Mouse (Mus musculus): ENCODE measurements around the gene Rac1. TPM values are rescaled to one million over a fixed set of nuclear protein-coding genes. Genes with fewer than 3 reads are reported as not detected.
"Not testable (repeated sequence)": the region's sequence is repeated elsewhere in the genome, so short reads cannot be mapped to it uniquely, and the experiment has no call there.

Rac1 gene
- polyA plus RNA-seq, 1 experiment: 400 TPM

GRCm38 (mm10) chr5:143558731-143559130 is 30.9 kb upstream of the Rac1 start:
- TF ChIP-seq POLR2A (IDR thresholded peaks at IDR 0.05; ENCODE audit: borderline replicate concordance, extremely low read depth, low read depth, low read length) (no peak), CTCF (IDR thresholded peaks at IDR 0.05; ENCODE audit: insufficient read depth, low read length) (no peak)
- no peak for DNase-seq
- no peak overlapping the region for H3K4me3 ChIP-seq (replicated peaks; ENCODE audit: extremely low read depth, low read depth, low read length)
- no peaks in the 10 kb centered on the region for H3K4me1 ChIP-seq (ENCODE audit: control insufficient read depth, insufficient read depth, low read length)
- 71% methylated on average over 3 of the region's 3 CpGs for WGBS

GRCm38 (mm10) chr5:143555233-143555632 is 27.4 kb upstream of the Rac1 start:
- Histone ChIP-seq H3K4me3 (replicated peaks; ENCODE audit: extremely low read depth, low read depth, low read length) (no peak overlapping the region), H3K4me1 (ENCODE audit: control insufficient read depth, insufficient read depth, low read length) (no peaks in the 10 kb centered on the region)
- DNase-seq: no peak
- 87% methylated on average over 6 of the region's 6 CpGs for WGBS
- TF ChIP-seq POLR2A (IDR thresholded peaks at IDR 0.05; ENCODE audit: borderline replicate concordance, extremely low read depth, low read depth, low read length) (no peak), CTCF (IDR thresholded peaks at IDR 0.05; ENCODE audit: insufficient read depth, low read length) (no peak)

- 75% methylated on average over 6 of the region's 6 CpGs for WGBS
- no peak overlapping the region for H3K4me3 ChIP-seq (replicated peaks; ENCODE audit: extremely low read depth, low read depth, low read length)
- no peak for DNase-seq
- H3K4me1 ChIP-seq (ENCODE audit: control insufficient read depth, insufficient read depth, low read length): peaks cover 7% of the 10 kb centered on the region
- TF ChIP-seq POLR2A (IDR thresholded peaks at IDR 0.05; ENCODE audit: borderline replicate concordance, extremely low read depth, low read depth, low read length) (no peak), CTCF (IDR thresholded peaks at IDR 0.05; ENCODE audit: insufficient read depth, low read length) (no peak)
Measured at GRCm38 (mm10) chr5:143552911-143553310, 25.1 kb upstream of the Rac1 start.

- not testable (repeated sequence) for DNase-seq; H3K4me1 ChIP-seq (ENCODE audit: control insufficient read depth, insufficient read depth, low read length)
- WGBS: under 1% methylated on average over 23 of the region's 28 CpGs
- peak overlapping the region; percentile 58 for H3K4me3 ChIP-seq (replicated peaks; ENCODE audit: extremely low read depth, low read depth, low read length)
Measured at GRCm38 (mm10) chr5:143548922-143549321, 21.1 kb upstream of the Rac1 start.

- peak; percentile 93 for DNase-seq
- TF ChIP-seq CTCF (IDR thresholded peaks at IDR 0.05; ENCODE audit: insufficient read depth, low read length): peak; percentile 84
- peak; percentile 54; the same call in 1 of the 2 replicates for TF ChIP-seq POLR2A (IDR thresholded peaks at IDR 0.05; ENCODE audit: borderline replicate concordance, extremely low read depth, low read depth, low read length)
- peaks cover 9% of the 10 kb centered on the region for H3K4me1 ChIP-seq (ENCODE audit: control insufficient read depth, insufficient read depth, low read length)
- 0% methylated on average over 37 of the region's 37 CpGs for WGBS
- H3K4me3 ChIP-seq (replicated peaks; ENCODE audit: extremely low read depth, low read depth, low read length): peak overlapping the region; percentile 58
Measured at GRCm38 (mm10) chr5:143548401-143548846, 20.6 kb upstream of the Rac1 start.

GRCm38 (mm10) chr5:143547866-143548265 is 20.0 kb upstream of the Rac1 start:
- no peak for DNase-seq
- WGBS: 47% methylated on average over 10 of the region's 10 CpGs
- peaks cover 9% of the 10 kb centered on the region for H3K4me1 ChIP-seq (ENCODE audit: control insufficient read depth, insufficient read depth, low read length)
- no peak overlapping the region for H3K4me3 ChIP-seq (replicated peaks; ENCODE audit: extremely low read depth, low read depth, low read length)
- TF ChIP-seq CTCF (IDR thresholded peaks at IDR 0.05; ENCODE audit: insufficient read depth, low read length) (no peak), POLR2A (IDR thresholded peaks at IDR 0.05; ENCODE audit: borderline replicate concordance, extremely low read depth, low read depth, low read length) (no peak)

- no peak for TF ChIP-seq POLR2A (IDR thresholded peaks at IDR 0.05; ENCODE audit: borderline replicate concordance, extremely low read depth, low read depth, low read length)
- peak; percentile 100 for TF ChIP-seq CTCF (IDR thresholded peaks at IDR 0.05; ENCODE audit: insufficient read depth, low read length)
- peak; percentile 82 for DNase-seq
- 5% methylated on average over 11 of the region's 11 CpGs for WGBS
- Histone ChIP-seq H3K4me3 (replicated peaks; ENCODE audit: extremely low read depth, low read depth, low read length) (no peak overlapping the region), H3K4me1 (ENCODE audit: control insufficient read depth, insufficient read depth, low read length) (peaks cover 9% of the 10 kb centered on the region)
Measured at GRCm38 (mm10) chr5:143547384-143547783, 19.5 kb upstream of the Rac1 start.

- H3K4me3 ChIP-seq (replicated peaks; ENCODE audit: extremely low read depth, low read depth, low read length): no peak overlapping the region
- no peaks in the 10 kb centered on the region for H3K4me1 ChIP-seq (ENCODE audit: control insufficient read depth, insufficient read depth, low read length)
- WGBS: 80% methylated on average over 8 of the region's 8 CpGs
- no peak for DNase-seq
- TF ChIP-seq POLR2A (IDR thresholded peaks at IDR 0.05; ENCODE audit: borderline replicate concordance, extremely low read depth, low read depth, low read length) (no peak), CTCF (IDR thresholded peaks at IDR 0.05; ENCODE audit: insufficient read depth, low read length) (no peak)
Measured at GRCm38 (mm10) chr5:143539111-143539510, 11.3 kb upstream of the Rac1 start.

- Histone ChIP-seq H3K4me3 (replicated peaks; ENCODE audit: extremely low read depth, low read depth, low read length) (no peak overlapping the region), H3K4me1 (ENCODE audit: control insufficient read depth, insufficient read depth, low read length) (no peaks in the 10 kb centered on the region)
- TF ChIP-seq CTCF (IDR thresholded peaks at IDR 0.05; ENCODE audit: insufficient read depth, low read length) (no peak), POLR2A (IDR thresholded peaks at IDR 0.05; ENCODE audit: borderline replicate concordance, extremely low read depth, low read depth, low read length) (no peak)
- WGBS: 15% methylated on average over 2 of the region's 2 CpGs
- DNase-seq: no peak
Measured at GRCm38 (mm10) chr5:143537022-143537421, 9.2 kb upstream of the Rac1 start.

- 91% methylated on average over 4 of the region's 4 CpGs for WGBS
- Histone ChIP-seq H3K4me3 (replicated peaks; ENCODE audit: extremely low read depth, low read depth, low read length) (no peak overlapping the region), H3K4me1 (ENCODE audit: control insufficient read depth, insufficient read depth, low read length) (no peaks in the 10 kb centered on the region)
- no peak for DNase-seq
- TF ChIP-seq CTCF (IDR thresholded peaks at IDR 0.05; ENCODE audit: insufficient read depth, low read length): no peak
- TF ChIP-seq POLR2A (IDR thresholded peaks at IDR 0.05; ENCODE audit: borderline replicate concordance, extremely low read depth, low read depth, low read length): no peak
Measured at GRCm38 (mm10) chr5:143534922-143535321, 7.1 kb upstream of the Rac1 start.
